Mouse (Mus musculus): ENCODE measurements around the gene Cacna1a. TPM values are rescaled to one million over a fixed set of nuclear protein-coding genes. Genes with fewer than 3 reads are reported as not detected.
A peak's percentile ranks its signal among the peaks of the same experiment; 100 is the strongest.

The Cacna1a gene
- polyA plus RNA-seq, 1 experiment from 2014 or later: 6.3 TPM

DNA sequence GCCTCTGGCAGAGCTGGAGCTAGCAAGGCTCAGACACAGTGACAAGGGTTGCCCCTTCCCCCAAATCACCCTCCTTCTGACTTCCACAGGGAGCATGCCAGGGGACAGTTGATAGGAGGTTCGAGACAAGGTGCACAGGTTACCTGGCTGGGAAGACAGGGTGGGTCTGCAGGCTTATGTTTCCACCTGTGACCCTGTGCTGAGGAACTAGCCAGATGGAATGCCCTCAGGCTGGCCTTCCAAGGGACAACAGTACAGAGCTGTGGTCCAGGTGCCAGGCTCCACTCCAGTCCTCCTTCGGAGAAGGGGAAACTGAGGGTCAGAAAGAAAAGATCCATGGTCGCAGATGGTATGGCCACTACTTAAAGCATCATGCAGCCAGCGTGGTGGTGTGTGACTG is 165.4 kb downstream of the Cacna1a start:
- no peak overlapping the region for H3K27ac ChIP-seq (ENCODE audit: low read depth, low read length)
- H3K9ac ChIP-seq (ENCODE audit: low read length): no peak overlapping the region
- WGBS: 89% methylated on average over 4 of the region's 4 CpGs
- H3K4me3 ChIP-seq (ENCODE audit: low read depth, low read length): no peak overlapping the region
- H3K36me3 ChIP-seq (ENCODE audit: control insufficient read depth, insufficient read depth, low read length): no peaks in the 10 kb centered on the region
- no peaks in the 10 kb centered on the region for H3K9me3 ChIP-seq (ENCODE audit: control insufficient read depth, low read length)
- ATAC-seq (ENCODE audit: low FRiP score) (no peak), DNase-seq (ENCODE audit: low spot score, missing footprints) (no peak)
- no peak overlapping the region for H3K4me2 ChIP-seq
- H3K4me1 ChIP-seq (ENCODE audit: control insufficient read depth, insufficient read depth, low read length): no peaks in the 10 kb centered on the region
- H3K27me3 ChIP-seq (ENCODE audit: control insufficient read depth, insufficient read depth, low read length): peaks cover 11% of the 10 kb centered on the region

GRCm38 (mm10) chr8:84554301-84555027 is 166.2 kb downstream of the Cacna1a start:
- Histone ChIP-seq H3K27me3 (ENCODE audit: control insufficient read depth, insufficient read depth, low read length) (peaks cover 20% of the 10 kb centered on the region), H3K4me2 (no peak overlapping the region), H3K4me3 (ENCODE audit: low read depth, low read length) (no peak overlapping the region), H3K9me3 (ENCODE audit: control insufficient read depth, low read length) (no peaks in the 10 kb centered on the region), H3K36me3 (ENCODE audit: control insufficient read depth, insufficient read depth, low read length) (no peaks in the 10 kb centered on the region), H3K27ac (ENCODE audit: low read depth, low read length) (no peak overlapping the region), H3K9ac (ENCODE audit: low read length) (no peak overlapping the region), H3K4me1 (ENCODE audit: control insufficient read depth, insufficient read depth, low read length) (peaks cover 5% of the 10 kb centered on the region)
- ATAC-seq (ENCODE audit: low FRiP score) (no peak), DNase-seq (ENCODE audit: low spot score, missing footprints) (peak; percentile 93)
- WGBS: 60% methylated on average over 14 of the region's 14 CpGs

DNA sequence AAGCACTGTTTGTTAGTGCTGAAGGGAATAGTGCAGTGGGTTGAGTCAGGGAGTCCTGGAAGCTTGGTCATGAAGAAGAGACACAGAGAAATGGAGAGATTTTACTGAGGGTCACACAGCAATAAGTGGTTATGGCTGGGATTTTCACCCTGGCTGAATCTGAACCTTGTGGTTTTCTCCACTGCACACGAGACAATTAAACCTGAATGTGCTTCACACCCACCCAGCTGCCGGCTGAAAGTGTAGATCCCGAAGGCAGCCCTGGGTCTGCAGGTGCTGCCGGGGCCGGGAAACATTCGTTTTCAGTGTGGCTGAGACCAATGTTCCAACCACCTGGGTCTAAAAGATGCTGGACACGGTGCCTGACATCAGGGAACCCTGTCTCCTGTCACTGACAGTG is 167.0 kb downstream of the Cacna1a start:
- ATAC-seq (ENCODE audit: low FRiP score): no peak
- Histone ChIP-seq H3K4me1 (ENCODE audit: control insufficient read depth, insufficient read depth, low read length) (peaks cover 5% of the 10 kb centered on the region), H3K27ac (ENCODE audit: low read depth, low read length) (no peak overlapping the region), H3K9ac (ENCODE audit: low read length) (no peak overlapping the region), H3K4me3 (ENCODE audit: low read depth, low read length) (no peak overlapping the region), H3K4me2 (no peak overlapping the region), H3K9me3 (ENCODE audit: control insufficient read depth, low read length) (no peaks in the 10 kb centered on the region), H3K27me3 (ENCODE audit: control insufficient read depth, insufficient read depth, low read length) (peaks cover 27% of the 10 kb centered on the region), H3K36me3 (ENCODE audit: control insufficient read depth, insufficient read depth, low read length) (no peaks in the 10 kb centered on the region)
- no peak for DNase-seq (ENCODE audit: low spot score, missing footprints)
- 72% methylated on average over 7 of the region's 7 CpGs for WGBS

GRCm38 (mm10) chr8:84557936-84558335 is 169.7 kb downstream of the Cacna1a start:
- Histone ChIP-seq H3K4me2 (no peak overlapping the region), H3K9ac (ENCODE audit: low read length) (no peak overlapping the region), H3K36me3 (ENCODE audit: control insufficient read depth, insufficient read depth, low read length) (no peaks in the 10 kb centered on the region), H3K27ac (ENCODE audit: low read depth, low read length) (no peak overlapping the region), H3K27me3 (ENCODE audit: control insufficient read depth, insufficient read depth, low read length) (peaks cover 27% of the 10 kb centered on the region), H3K4me3 (ENCODE audit: low read depth, low read length) (no peak overlapping the region), H3K9me3 (ENCODE audit: control insufficient read depth, low read length) (no peaks in the 10 kb centered on the region), H3K4me1 (ENCODE audit: control insufficient read depth, insufficient read depth, low read length) (peaks cover 5% of the 10 kb centered on the region)
- WGBS: 77% methylated on average over 4 of the region's 4 CpGs
- ATAC-seq (ENCODE audit: low FRiP score): no peak
- DNase-seq (ENCODE audit: low spot score, missing footprints): no peak

DNA sequence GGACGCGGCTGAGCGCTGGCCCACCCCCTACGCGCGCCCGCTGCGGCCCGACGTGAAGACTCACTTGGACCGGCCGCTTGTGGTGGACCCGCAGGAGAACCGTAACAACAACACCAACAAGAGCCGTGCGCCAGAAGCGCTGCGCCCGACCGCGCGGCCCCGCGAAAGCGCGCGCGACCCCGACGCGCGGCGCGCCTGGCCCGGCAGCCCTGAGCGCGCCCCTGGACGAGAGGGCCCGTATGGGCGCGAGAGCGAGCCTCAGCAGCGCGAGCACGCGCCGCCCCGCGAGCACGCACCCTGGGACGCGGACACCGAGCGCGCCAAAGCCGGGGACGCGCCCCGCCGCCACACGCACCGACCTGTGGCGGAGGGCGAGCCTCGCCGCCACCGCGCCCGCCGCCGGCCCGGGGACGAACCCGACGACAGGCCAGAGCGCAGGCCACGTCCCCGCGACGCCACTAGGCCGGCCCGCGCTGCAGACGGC is 170.9 kb downstream of the Cacna1a start:
- no peaks in the 10 kb centered on the region for H3K9me3 ChIP-seq (ENCODE audit: control insufficient read depth, low read length)
- peaks cover 5% of the 10 kb centered on the region for H3K4me1 ChIP-seq (ENCODE audit: control insufficient read depth, insufficient read depth, low read length)
- no peaks in the 10 kb centered on the region for H3K36me3 ChIP-seq (ENCODE audit: control insufficient read depth, insufficient read depth, low read length)
- under 1% methylated on average over 83 of the region's 84 CpGs for WGBS
- no peak overlapping the region for H3K27ac ChIP-seq (ENCODE audit: low read depth, low read length)
- peak overlapping the region; percentile 34; the same call in 1 of the 2 replicates for H3K9ac ChIP-seq (ENCODE audit: low read length)
- ATAC-seq (ENCODE audit: low FRiP score): peak; percentile 46; the same call in 1 of the 2 replicates
- peak overlapping the region; percentile 50 for H3K4me2 ChIP-seq
- peak; percentile 88 for DNase-seq (ENCODE audit: low spot score, missing footprints)
- peak overlapping the region; percentile 33 for H3K4me3 ChIP-seq (ENCODE audit: low read depth, low read length)
- peaks cover 27% of the 10 kb centered on the region for H3K27me3 ChIP-seq (ENCODE audit: control insufficient read depth, insufficient read depth, low read length)

DNA sequence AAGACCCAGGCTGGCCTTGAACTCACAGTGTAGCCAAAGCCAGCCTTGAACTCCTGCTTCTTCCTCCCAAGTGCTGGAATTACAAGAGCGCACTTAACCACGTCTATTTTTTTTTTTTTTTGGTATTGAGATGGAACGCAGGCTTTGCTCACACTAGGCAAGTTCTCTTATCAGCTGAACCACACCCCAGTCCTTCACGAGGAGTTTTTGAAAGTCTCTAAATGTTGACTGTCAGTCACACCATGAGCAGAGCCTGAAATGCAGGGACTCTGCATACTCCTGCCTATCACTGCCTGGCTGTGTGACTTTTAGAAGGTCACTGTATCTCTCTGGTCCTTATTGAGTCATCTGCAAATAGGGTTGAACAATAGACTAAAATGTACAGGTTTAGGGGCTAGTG is 173.5 kb downstream of the Cacna1a start:
- Histone ChIP-seq H3K4me1 (ENCODE audit: control insufficient read depth, insufficient read depth, low read length) (peaks cover 5% of the 10 kb centered on the region), H3K9ac (ENCODE audit: low read length) (no peak overlapping the region), H3K4me3 (ENCODE audit: low read depth, low read length) (no peak overlapping the region), H3K27ac (ENCODE audit: low read depth, low read length) (no peak overlapping the region), H3K9me3 (ENCODE audit: control insufficient read depth, low read length) (no peaks in the 10 kb centered on the region), H3K36me3 (ENCODE audit: control insufficient read depth, insufficient read depth, low read length) (no peaks in the 10 kb centered on the region), H3K27me3 (ENCODE audit: control insufficient read depth, insufficient read depth, low read length) (peaks cover 27% of the 10 kb centered on the region), H3K4me2 (no peak overlapping the region)
- WGBS: 89% methylated on average over 4 of the region's 4 CpGs
- ATAC-seq (ENCODE audit: low FRiP score) (no peak), DNase-seq (ENCODE audit: low spot score, missing footprints) (no peak)

- DNase-seq (ENCODE audit: low spot score, missing footprints): no peak
- no peak for ATAC-seq (ENCODE audit: low FRiP score)
- Histone ChIP-seq H3K9me3 (ENCODE audit: control insufficient read depth, low read length) (no peaks in the 10 kb centered on the region), H3K4me3 (ENCODE audit: low read depth, low read length) (no peak overlapping the region), H3K27ac (ENCODE audit: low read depth, low read length) (no peak overlapping the region), H3K36me3 (ENCODE audit: control insufficient read depth, insufficient read depth, low read length) (no peaks in the 10 kb centered on the region), H3K27me3 (ENCODE audit: control insufficient read depth, insufficient read depth, low read length) (peaks cover 11% of the 10 kb centered on the region), H3K9ac (ENCODE audit: low read length) (no peak overlapping the region), H3K4me1 (ENCODE audit: control insufficient read depth, insufficient read depth, low read length) (peaks cover 2% of the 10 kb centered on the region), H3K4me2 (no peak overlapping the region)
- WGBS: 73% methylated on average over 1 of the region's 1 CpGs
Measured at GRCm38 (mm10) chr8:84564042-84564441, 175.8 kb downstream of the Cacna1a start.

DNA sequence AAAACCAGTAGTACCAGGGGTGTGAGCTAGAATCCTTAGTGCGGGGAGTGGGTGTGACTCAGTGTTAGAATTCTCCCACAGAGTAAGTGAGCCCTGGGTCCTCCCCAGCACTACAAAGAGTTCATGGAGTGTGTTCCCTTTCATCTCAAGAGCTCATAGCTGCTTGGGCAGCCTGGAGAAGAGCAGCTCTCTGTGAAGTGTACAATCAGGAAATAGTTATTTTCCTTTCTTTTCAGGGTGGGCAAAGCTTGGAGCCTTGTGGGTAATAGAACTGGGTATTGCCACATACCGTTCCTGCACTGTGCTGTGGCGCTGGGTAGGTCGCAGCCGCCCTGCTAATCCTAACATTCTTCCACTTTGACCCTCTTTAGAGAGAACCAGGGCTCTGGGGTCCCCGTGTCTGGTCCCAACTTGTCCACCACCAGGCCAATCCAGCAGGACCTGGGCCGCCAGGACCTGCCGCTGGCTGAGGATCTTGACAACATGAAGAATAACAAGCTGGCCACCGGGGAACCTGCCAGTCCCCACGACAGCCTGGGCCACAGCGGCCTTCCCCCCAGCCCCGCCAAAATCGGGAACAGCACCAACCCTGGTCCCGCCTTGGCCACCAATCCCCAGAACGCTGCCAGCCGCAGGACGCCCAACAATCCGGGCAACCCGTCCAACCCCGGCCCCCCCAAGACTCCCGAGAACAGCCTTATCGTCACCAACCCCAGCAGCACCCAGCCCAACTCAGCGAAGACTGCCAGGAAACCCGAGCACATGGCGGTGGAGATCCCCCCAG is 177.5 kb downstream of the Cacna1a start:
- no peak overlapping the region for H3K9ac ChIP-seq (ENCODE audit: low read length)
- no peaks in the 10 kb centered on the region for H3K36me3 ChIP-seq (ENCODE audit: control insufficient read depth, insufficient read depth, low read length)
- no peaks in the 10 kb centered on the region for H3K4me1 ChIP-seq (ENCODE audit: control insufficient read depth, insufficient read depth, low read length)
- H3K9me3 ChIP-seq (ENCODE audit: control insufficient read depth, low read length): no peaks in the 10 kb centered on the region
- DNase-seq (ENCODE audit: low spot score, missing footprints): no peak
- ATAC-seq (ENCODE audit: low FRiP score): no peak
- WGBS: 81% methylated on average over 25 of the region's 25 CpGs
- no peak overlapping the region for H3K4me3 ChIP-seq (ENCODE audit: low read depth, low read length)
- no peaks in the 10 kb centered on the region for H3K27me3 ChIP-seq (ENCODE audit: control insufficient read depth, insufficient read depth, low read length)
- H3K27ac ChIP-seq (ENCODE audit: low read depth, low read length): no peak overlapping the region
- no peak overlapping the region for H3K4me2 ChIP-seq

DNA sequence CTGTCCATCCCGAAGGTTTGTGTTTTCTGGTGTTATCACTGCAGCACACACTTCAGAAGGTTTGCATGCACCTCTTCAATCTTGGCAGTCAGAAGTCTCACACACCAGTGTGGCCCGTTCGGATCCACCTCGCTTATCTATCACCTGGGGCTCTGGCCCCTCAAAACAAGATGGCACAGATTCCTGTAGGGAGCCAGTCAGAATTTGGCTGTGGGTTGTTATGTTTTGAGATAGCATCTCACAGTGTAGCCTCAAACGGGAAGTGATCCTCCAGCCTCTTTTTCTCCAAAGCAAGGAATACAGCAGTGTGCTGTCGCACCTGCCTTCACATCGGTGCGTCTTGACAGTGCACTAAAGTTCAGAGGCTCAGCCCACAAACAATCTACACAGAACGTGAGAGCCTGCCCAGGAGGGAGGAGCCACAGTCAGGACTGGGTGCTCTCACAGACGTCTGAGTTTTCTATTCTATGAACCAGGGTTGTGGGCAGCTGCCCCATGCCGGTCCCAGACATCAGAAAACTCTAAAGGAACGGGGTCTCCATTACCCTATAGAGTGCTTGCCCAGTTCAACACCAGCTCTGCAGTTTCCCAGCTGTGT is 178.7 kb downstream of the Cacna1a start:
- Histone ChIP-seq H3K4me1 (ENCODE audit: control insufficient read depth, insufficient read depth, low read length) (no peaks in the 10 kb centered on the region), H3K9ac (ENCODE audit: low read length) (no peak overlapping the region), H3K36me3 (ENCODE audit: control insufficient read depth, insufficient read depth, low read length) (no peaks in the 10 kb centered on the region), H3K4me2 (no peak overlapping the region), H3K9me3 (ENCODE audit: control insufficient read depth, low read length) (no peaks in the 10 kb centered on the region), H3K27me3 (ENCODE audit: control insufficient read depth, insufficient read depth, low read length) (no peaks in the 10 kb centered on the region), H3K27ac (ENCODE audit: low read depth, low read length) (no peak overlapping the region), H3K4me3 (ENCODE audit: low read depth, low read length) (no peak overlapping the region)
- no peak for ATAC-seq (ENCODE audit: low FRiP score)
- no peak for DNase-seq (ENCODE audit: low spot score, missing footprints)
- WGBS: 86% methylated on average over 12 of the region's 12 CpGs
